Mouse (Mus musculus): ENCODE results near the gene Ctdspl. TPM values are rescaled to one million over a fixed set of nuclear protein-coding genes. Genes with fewer than 3 reads are reported as not detected.

The Ctdspl gene
- polyA plus RNA-seq, 1 experiment from 2014 or later: 27.8 TPM

- Histone ChIP-seq H3K4me3 (ENCODE audit: low read depth, low read length) (no peak overlapping the region), H3K4me1 (ENCODE audit: insufficient read depth, low read depth, low read length) (no peaks in the 10 kb centered on the region), H3K27me3 (replicated peaks; ENCODE audit: insufficient read depth, low read length) (no peaks in the 10 kb centered on the region), H3K4me2 (replicated peaks; ENCODE audit: low read depth, low read length) (no peak overlapping the region), H3K9me3 (ENCODE audit: low read length) (no peaks in the 10 kb centered on the region), H3K9ac (replicated peaks; ENCODE audit: low read depth) (no peak overlapping the region), H3K27ac (ENCODE audit: low read length) (no peak overlapping the region), H3K36me3 (ENCODE audit: insufficient read depth, low read length) (no peaks in the 10 kb centered on the region)
- TF ChIP-seq CTCF (IDR thresholded peaks at IDR 0.05) (no peak), EP300 (IDR thresholded peaks at IDR 0.05) (no peak)
- DNase-seq (ENCODE audit: low spot score): no peak
- ATAC-seq: no peak
- 80% methylated on average over 5 of the region's 5 CpGs for WGBS
Measured at GRCm38 (mm10) chr9:119087309-119087708, 161.1 kb downstream of the Ctdspl start.

- Histone ChIP-seq H3K36me3 (ENCODE audit: insufficient read depth, low read length) (no peaks in the 10 kb centered on the region), H3K9ac (replicated peaks; ENCODE audit: low read depth) (no peak overlapping the region; the same call in 1 of the 2 replicates), H3K9me3 (ENCODE audit: low read length) (no peaks in the 10 kb centered on the region), H3K27me3 (replicated peaks; ENCODE audit: insufficient read depth, low read length) (no peaks in the 10 kb centered on the region), H3K27ac (ENCODE audit: low read length) (peak overlapping the region; percentile 74), H3K4me1 (ENCODE audit: insufficient read depth, low read depth, low read length) (0 out of 2 replicates have a peak, but pooled peaks cover 3% of the 10 kb centered on the region), H3K4me3 (ENCODE audit: low read depth, low read length) (peak overlapping the region; percentile 29), H3K4me2 (replicated peaks; ENCODE audit: low read depth, low read length) (peak overlapping the region; percentile 58)
- peak; percentile 98 for DNase-seq (ENCODE audit: low spot score)
- ATAC-seq: peak; percentile 95
- WGBS: 1% methylated on average over 24 of the region's 24 CpGs
- TF ChIP-seq CTCF (IDR thresholded peaks at IDR 0.05): no peak
- TF ChIP-seq EP300 (IDR thresholded peaks at IDR 0.05): no peak
Measured at GRCm38 (mm10) chr9:119088148-119088801, 162.0 kb downstream of the Ctdspl start.

- Histone ChIP-seq H3K4me2 (replicated peaks; ENCODE audit: low read depth, low read length) (no peak overlapping the region), H3K4me1 (ENCODE audit: insufficient read depth, low read depth, low read length) (0 out of 2 replicates have a peak, but pooled peaks cover 3% of the 10 kb centered on the region), H3K36me3 (ENCODE audit: insufficient read depth, low read length) (no peaks in the 10 kb centered on the region), H3K27ac (ENCODE audit: low read length) (no peak overlapping the region), H3K9me3 (ENCODE audit: low read length) (no peaks in the 10 kb centered on the region), H3K4me3 (ENCODE audit: low read depth, low read length) (no peak overlapping the region), H3K9ac (replicated peaks; ENCODE audit: low read depth) (no peak overlapping the region), H3K27me3 (replicated peaks; ENCODE audit: insufficient read depth, low read length) (no peaks in the 10 kb centered on the region)
- no peak for DNase-seq (ENCODE audit: low spot score)
- no peak for ATAC-seq
- 78% methylated on average over 7 of the region's 7 CpGs for WGBS
- no peak for TF ChIP-seq EP300 (IDR thresholded peaks at IDR 0.05)
- TF ChIP-seq CTCF (IDR thresholded peaks at IDR 0.05): no peak
Measured at GRCm38 (mm10) chr9:119089437-119089836, 163.2 kb downstream of the Ctdspl start.

GRCm38 (mm10) chr9:119090462-119090861 lies 164.2 kb downstream of the Ctdspl start:
- DNase-seq (ENCODE audit: low spot score) (no peak), ATAC-seq (no peak)
- H3K4me3 ChIP-seq (ENCODE audit: low read depth, low read length): no peak overlapping the region
- H3K4me1 ChIP-seq (ENCODE audit: insufficient read depth, low read depth, low read length): 0 out of 2 replicates have a peak, but pooled peaks cover 3% of the 10 kb centered on the region
- H3K9ac ChIP-seq (replicated peaks; ENCODE audit: low read depth): no peak overlapping the region
- 94% methylated on average over 5 of the region's 5 CpGs for WGBS
- H3K9me3 ChIP-seq (ENCODE audit: low read length): no peaks in the 10 kb centered on the region
- H3K36me3 ChIP-seq (ENCODE audit: insufficient read depth, low read length): no peaks in the 10 kb centered on the region
- no peak overlapping the region for H3K27ac ChIP-seq (ENCODE audit: low read length)
- no peak overlapping the region for H3K4me2 ChIP-seq (replicated peaks; ENCODE audit: low read depth, low read length)
- H3K27me3 ChIP-seq (replicated peaks; ENCODE audit: insufficient read depth, low read length): no peaks in the 10 kb centered on the region
- TF ChIP-seq CTCF (IDR thresholded peaks at IDR 0.05) (no peak), EP300 (IDR thresholded peaks at IDR 0.05) (no peak)

- Histone ChIP-seq H3K9ac (replicated peaks; ENCODE audit: low read depth) (no peak overlapping the region), H3K9me3 (ENCODE audit: low read length) (no peaks in the 10 kb centered on the region), H3K4me1 (ENCODE audit: insufficient read depth, low read depth, low read length) (0 out of 2 replicates have a peak, but pooled peaks cover 3% of the 10 kb centered on the region), H3K4me2 (replicated peaks; ENCODE audit: low read depth, low read length) (no peak overlapping the region), H3K27me3 (replicated peaks; ENCODE audit: insufficient read depth, low read length) (no peaks in the 10 kb centered on the region), H3K4me3 (ENCODE audit: low read depth, low read length) (no peak overlapping the region), H3K27ac (ENCODE audit: low read length) (no peak overlapping the region), H3K36me3 (ENCODE audit: insufficient read depth, low read length) (no peaks in the 10 kb centered on the region)
- DNase-seq (ENCODE audit: low spot score) (no peak), ATAC-seq (no peak)
- TF ChIP-seq CTCF (IDR thresholded peaks at IDR 0.05) (no peak), EP300 (IDR thresholded peaks at IDR 0.05) (no peak)
- 72% methylated on average over 11 of the region's 12 CpGs for WGBS
Measured at GRCm38 (mm10) chr9:119091581-119092310, 165.5 kb downstream of the Ctdspl start.
